Mouse (Mus musculus): ENCODE measurements around the gene Gm17783. TPM values are rescaled to one million over a fixed set of nuclear protein-coding genes. Genes with fewer than 3 reads are reported as not detected.
"Not testable (repeated sequence)": the region's sequence is repeated elsewhere in the genome, so short reads cannot be mapped to it uniquely, and the experiment has no call there.

Gm17783 gene
- total RNA-seq (2014; rRNA removed) (not detected in 2 replicates), polyA plus RNA-seq (2015; fragmentation: Nextera tagmentation; extraction: Ambion mirVana) (not detected in 2 replicates)

- no peaks in the 10 kb centered on the region for H3K9me3 ChIP-seq (ENCODE audit: low read length)
- ATAC-seq (no peak), DNase-seq (no peak)
- 73% methylated on average over 4 of the region's 4 CpGs for WGBS
- H3K4me2 ChIP-seq (ENCODE audit: low read depth), result no peak within 1 kb of the TSS
- no peak within 1 kb of the TSS for H3K4me3 ChIP-seq (ENCODE audit: low read depth, low read length)
- H3K36me3 ChIP-seq (ENCODE audit: insufficient read depth), result no peaks in the 10 kb centered on the region
- no peak within 1 kb of the TSS for H3K27ac ChIP-seq (ENCODE audit: low read depth, low read length)
- no peaks in the 10 kb centered on the region for H3K27me3 ChIP-seq (ENCODE audit: insufficient read depth, low read length)
- TF ChIP-seq CTCF (IDR thresholded peaks at IDR 0.05; ENCODE audit: low read depth), result no peak
- no peak within 1 kb of the TSS for H3K9ac ChIP-seq
- no peaks in the 10 kb centered on the region for H3K4me1 ChIP-seq (ENCODE audit: insufficient read depth)
These were observed at the start of gene Gm17783 for GRCm38 (mm10) chr16:45531950-45532349. Gene Gm17783, minus strand, starts transcription at chr16:45532050.

- no peak overlapping the region for H3K4me3 ChIP-seq (ENCODE audit: low read depth, low read length)
- no peak overlapping the region for H3K27ac ChIP-seq (ENCODE audit: low read depth, low read length)
- WGBS, result 69% methylated on average over 12 of the region's 12 CpGs
- no peak overlapping the region for H3K4me2 ChIP-seq (ENCODE audit: low read depth)
- no peaks in the 10 kb centered on the region for H3K27me3 ChIP-seq (ENCODE audit: insufficient read depth, low read length)
- H3K9ac ChIP-seq, result no peak overlapping the region
- ATAC-seq, result no peak
- no peak for DNase-seq
- H3K4me1 ChIP-seq (ENCODE audit: insufficient read depth), result no peaks in the 10 kb centered on the region
- no peak for TF ChIP-seq CTCF (IDR thresholded peaks at IDR 0.05; ENCODE audit: low read depth)
- H3K9me3 ChIP-seq (ENCODE audit: low read length), result no peaks in the 10 kb centered on the region
- no peaks in the 10 kb centered on the region for H3K36me3 ChIP-seq (ENCODE audit: insufficient read depth)
These were observed 48.0 kb upstream of the Gm17783 start for GRCm38 (mm10) chr16:45579883-45580282.

GRCm38 (mm10) chr16:45572307-45572706 is 40.5 kb upstream of the Gm17783 start:
- 92% methylated on average over 3 of the region's 3 CpGs for WGBS
- Histone ChIP-seq H3K9me3 (ENCODE audit: low read length) (no peaks in the 10 kb centered on the region), H3K4me2 (ENCODE audit: low read depth) (no peak overlapping the region), H3K4me3 (ENCODE audit: low read depth, low read length) (no peak overlapping the region), H3K36me3 (ENCODE audit: insufficient read depth) (no peaks in the 10 kb centered on the region), H3K9ac (no peak overlapping the region), H3K4me1 (ENCODE audit: insufficient read depth) (no peaks in the 10 kb centered on the region), H3K27ac (ENCODE audit: low read depth, low read length) (no peak overlapping the region), H3K27me3 (ENCODE audit: insufficient read depth, low read length) (no peaks in the 10 kb centered on the region)
- DNase-seq (no peak), ATAC-seq (no peak)
- TF ChIP-seq CTCF (IDR thresholded peaks at IDR 0.05; ENCODE audit: low read depth), result no peak

GRCm38 (mm10) chr16:45561747-45562146 is 29.9 kb upstream of the Gm17783 start:
- H3K36me3 ChIP-seq (ENCODE audit: insufficient read depth), result no peaks in the 10 kb centered on the region
- no peak overlapping the region for H3K4me3 ChIP-seq (ENCODE audit: low read depth, low read length)
- no peaks in the 10 kb centered on the region for H3K9me3 ChIP-seq (ENCODE audit: low read length)
- H3K9ac ChIP-seq, result no peak overlapping the region
- ATAC-seq (no peak), DNase-seq (no peak)
- no peak overlapping the region for H3K4me2 ChIP-seq (ENCODE audit: low read depth)
- H3K27me3 ChIP-seq (ENCODE audit: insufficient read depth, low read length), result no peaks in the 10 kb centered on the region
- WGBS, result 57% methylated on average over 3 of the region's 3 CpGs
- no peak overlapping the region for H3K27ac ChIP-seq (ENCODE audit: low read depth, low read length)
- TF ChIP-seq CTCF (IDR thresholded peaks at IDR 0.05; ENCODE audit: low read depth), result no peak
- no peaks in the 10 kb centered on the region for H3K4me1 ChIP-seq (ENCODE audit: insufficient read depth)

GRCm38 (mm10) chr16:45551579-45551978 is 19.7 kb upstream of the Gm17783 start:
- Histone ChIP-seq H3K9me3 (ENCODE audit: low read length) (no peaks in the 10 kb centered on the region), H3K9ac (no peak overlapping the region), H3K4me3 (ENCODE audit: low read depth, low read length) (no peak overlapping the region), H3K4me1 (ENCODE audit: insufficient read depth) (no peaks in the 10 kb centered on the region), H3K4me2 (ENCODE audit: low read depth) (no peak overlapping the region), H3K36me3 (ENCODE audit: insufficient read depth) (no peaks in the 10 kb centered on the region), H3K27ac (ENCODE audit: low read depth, low read length) (no peak overlapping the region), H3K27me3 (ENCODE audit: insufficient read depth, low read length) (no peaks in the 10 kb centered on the region)
- ATAC-seq, result no peak
- no peak for TF ChIP-seq CTCF (IDR thresholded peaks at IDR 0.05; ENCODE audit: low read depth)
- no peak for DNase-seq
- 70% methylated on average over 2 of the region's 2 CpGs for WGBS

DNA sequence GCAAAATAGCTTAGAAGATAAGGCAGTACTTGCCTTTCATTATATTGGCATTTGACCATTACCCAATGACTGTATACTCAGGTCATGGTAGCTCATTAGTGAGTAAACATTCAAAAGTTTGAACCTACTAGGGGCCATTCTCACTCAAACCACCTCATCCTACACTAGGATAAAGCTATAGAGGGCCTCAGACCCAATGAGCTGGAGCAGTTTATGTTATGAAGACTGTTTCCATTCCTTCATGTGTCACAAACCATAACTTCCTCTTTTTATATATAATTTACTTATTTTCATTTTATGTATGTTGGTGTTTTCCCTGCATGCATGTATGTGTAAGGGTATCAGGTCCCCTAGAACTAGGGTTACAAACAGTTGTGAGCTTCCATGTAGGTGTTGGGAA is 16.1 kb upstream of the Gm17783 start:
- no peak for TF ChIP-seq CTCF (IDR thresholded peaks at IDR 0.05; ENCODE audit: low read depth)
- Histone ChIP-seq H3K36me3 (ENCODE audit: insufficient read depth) (no peaks in the 10 kb centered on the region), H3K4me3 (ENCODE audit: low read depth, low read length) (no peak overlapping the region), H3K4me1 (ENCODE audit: insufficient read depth) (no peaks in the 10 kb centered on the region), H3K27ac (ENCODE audit: low read depth, low read length) (no peak overlapping the region), H3K27me3 (ENCODE audit: insufficient read depth, low read length) (no peaks in the 10 kb centered on the region), H3K9ac (no peak overlapping the region), H3K9me3 (ENCODE audit: low read length) (no peaks in the 10 kb centered on the region), H3K4me2 (ENCODE audit: low read depth) (no peak overlapping the region)
- no peak for ATAC-seq
- no peak for DNase-seq

DNA sequence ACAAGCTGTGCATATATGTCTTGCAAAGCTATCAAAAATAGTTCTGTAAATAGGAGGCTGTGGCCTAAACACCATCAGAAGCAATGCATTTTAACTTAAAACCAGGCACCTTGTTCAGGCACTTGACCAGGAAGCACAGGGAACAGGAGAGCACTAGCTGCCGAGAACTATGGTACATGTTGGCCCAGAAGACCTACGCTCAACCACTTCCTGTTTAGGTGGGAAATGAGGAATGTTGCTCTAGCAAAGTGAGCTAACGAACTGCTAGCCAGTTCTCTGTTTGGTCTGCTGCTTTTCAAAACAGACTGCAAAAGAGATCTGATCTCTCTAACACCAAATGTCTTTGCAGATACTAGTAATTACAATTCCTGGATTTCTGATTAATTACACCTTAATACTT is 12.5 kb upstream of the Gm17783 start:
- no peak overlapping the region for H3K27ac ChIP-seq (ENCODE audit: low read depth, low read length)
- no peak for DNase-seq
- H3K27me3 ChIP-seq (ENCODE audit: insufficient read depth, low read length), result no peaks in the 10 kb centered on the region
- TF ChIP-seq CTCF (IDR thresholded peaks at IDR 0.05; ENCODE audit: low read depth), result no peak
- no peak overlapping the region for H3K4me3 ChIP-seq (ENCODE audit: low read depth, low read length)
- no peak overlapping the region for H3K9ac ChIP-seq
- ATAC-seq, result no peak
- no peaks in the 10 kb centered on the region for H3K4me1 ChIP-seq (ENCODE audit: insufficient read depth)
- no peak overlapping the region for H3K4me2 ChIP-seq (ENCODE audit: low read depth)
- no peaks in the 10 kb centered on the region for H3K36me3 ChIP-seq (ENCODE audit: insufficient read depth)
- H3K9me3 ChIP-seq (ENCODE audit: low read length), result no peaks in the 10 kb centered on the region
- WGBS, result 72% methylated on average over 3 of the region's 3 CpGs

DNA sequence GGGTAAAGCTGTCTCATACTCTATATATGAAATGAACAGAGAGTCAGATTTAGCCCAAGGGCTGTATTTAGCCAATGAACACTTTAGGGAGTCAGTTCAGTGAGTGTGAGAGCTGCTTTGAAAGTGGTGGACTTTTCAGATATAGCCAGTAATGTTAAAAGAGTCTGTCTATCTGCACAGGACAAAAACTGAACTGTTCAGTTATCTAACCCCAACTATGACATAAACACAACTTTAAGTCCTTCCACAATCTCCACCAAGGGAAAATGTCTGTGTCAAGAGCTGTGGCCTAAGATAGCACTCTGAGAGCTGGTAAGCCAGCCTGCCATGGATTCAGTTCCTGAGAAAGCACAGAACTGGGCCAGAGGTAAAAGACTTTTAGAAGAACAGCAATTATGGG is 10.3 kb upstream of the Gm17783 start:
- no peak overlapping the region for H3K9ac ChIP-seq
- H3K4me2 ChIP-seq (ENCODE audit: low read depth), result no peak overlapping the region
- no peak for DNase-seq
- H3K9me3 ChIP-seq (ENCODE audit: low read length), result no peaks in the 10 kb centered on the region
- no peak overlapping the region for H3K4me3 ChIP-seq (ENCODE audit: low read depth, low read length)
- no peak overlapping the region for H3K27ac ChIP-seq (ENCODE audit: low read depth, low read length)
- ATAC-seq, result no peak
- no peaks in the 10 kb centered on the region for H3K27me3 ChIP-seq (ENCODE audit: insufficient read depth, low read length)
- H3K4me1 ChIP-seq (ENCODE audit: insufficient read depth), result no peaks in the 10 kb centered on the region
- TF ChIP-seq CTCF (IDR thresholded peaks at IDR 0.05; ENCODE audit: low read depth), result no peak
- no peaks in the 10 kb centered on the region for H3K36me3 ChIP-seq (ENCODE audit: insufficient read depth)

DNA sequence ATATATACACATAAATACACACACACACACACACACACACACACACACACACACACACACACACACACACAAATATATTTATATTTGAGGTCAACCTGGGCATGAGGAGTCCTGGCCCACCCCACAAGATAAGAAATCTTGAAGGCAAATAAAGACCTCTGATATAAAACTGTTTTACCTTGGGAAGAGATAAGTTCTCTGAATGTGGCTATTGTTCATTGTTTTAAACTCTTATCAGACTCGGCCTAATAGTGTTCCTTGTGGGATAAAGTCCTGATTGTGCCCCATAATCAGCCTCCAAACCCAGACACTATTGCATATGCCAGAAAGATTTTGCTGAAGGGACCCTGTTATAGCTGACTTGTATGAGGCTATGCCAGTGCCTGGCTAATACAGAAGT is 6.5 kb upstream of the Gm17783 start:
- not testable (repeated sequence) for H3K9me3 ChIP-seq (ENCODE audit: low read length); H3K4me3 ChIP-seq (ENCODE audit: low read depth, low read length); H3K9ac ChIP-seq; H3K4me1 ChIP-seq (ENCODE audit: insufficient read depth); DNase-seq; H3K27me3 ChIP-seq (ENCODE audit: insufficient read depth, low read length); H3K36me3 ChIP-seq (ENCODE audit: insufficient read depth); H3K4me2 ChIP-seq (ENCODE audit: low read depth); ATAC-seq; H3K27ac ChIP-seq (ENCODE audit: low read depth, low read length)
- 73% methylated on average over 1 of the region's 1 CpGs for WGBS

Measured in forebrain, postnatal 0 days (tissue).